Mouse (Mus musculus): ENCODE results near the gene Zcchc12. TPM values are rescaled to one million over a fixed set of nuclear protein-coding genes. Genes with fewer than 3 reads are reported as not detected.
A peak's percentile ranks its signal among the peaks of the same experiment; 100 is the strongest.

The Zcchc12 gene
- total RNA-seq (2021): 1 to 10 TPM; 2.4 to 3.4 TPM
- long read RNA-seq, experiment 1, partial matches to known transcripts: 2 of 11 reads
- long read RNA-seq, experiment 1, other reads (novel, unspliced or antisense): 6 of 11 reads
- long read RNA-seq, experiment 2, partial matches to known transcripts: 0 of 4 reads
- long read RNA-seq, experiment 2, other reads (novel, unspliced or antisense): 3 of 4 reads

DNA sequence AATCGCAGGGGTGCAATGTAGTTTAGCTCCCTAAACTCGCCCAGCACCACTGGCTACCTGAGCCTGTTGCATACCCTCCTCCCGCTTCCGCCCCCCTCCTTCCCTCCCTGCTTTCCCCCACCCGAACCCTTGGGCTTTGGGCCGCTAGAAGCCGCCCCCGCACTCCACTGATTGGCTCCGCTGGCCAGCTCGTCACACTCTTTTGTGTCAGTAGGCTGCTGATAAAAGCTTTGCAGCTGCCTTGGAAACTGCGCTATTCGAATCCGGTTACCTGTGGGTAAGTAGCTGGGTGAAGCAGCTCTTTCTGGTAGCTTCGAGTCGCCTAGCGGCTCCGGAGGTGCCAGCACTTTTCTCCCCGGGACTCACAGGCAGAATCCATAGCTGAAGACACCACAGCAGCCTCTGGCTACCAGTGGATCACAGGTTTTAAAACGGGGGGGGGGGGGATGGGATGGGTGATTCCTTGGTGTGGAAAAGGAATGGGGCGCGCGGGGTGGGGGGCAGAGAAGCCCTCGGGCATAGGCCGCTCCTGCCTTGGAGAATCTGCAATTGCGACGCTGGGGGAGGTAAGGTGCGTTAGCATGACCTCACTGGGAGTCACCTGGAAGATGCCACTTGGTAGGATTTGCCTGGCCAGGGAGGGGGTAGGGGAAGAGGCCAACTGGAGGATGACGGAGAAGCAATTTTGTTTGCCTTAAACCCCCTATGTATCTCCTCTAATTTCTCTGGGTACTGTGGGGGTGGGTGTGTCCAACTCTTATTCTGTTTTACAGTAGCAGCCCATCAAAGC, at the start of gene Zcchc12:
Gene Zcchc12 (plus strand): TSS at position 169 of the 790 bp plus-strand sequence.
- peak; percentile 20 to 44 for DNase-seq

DNA sequence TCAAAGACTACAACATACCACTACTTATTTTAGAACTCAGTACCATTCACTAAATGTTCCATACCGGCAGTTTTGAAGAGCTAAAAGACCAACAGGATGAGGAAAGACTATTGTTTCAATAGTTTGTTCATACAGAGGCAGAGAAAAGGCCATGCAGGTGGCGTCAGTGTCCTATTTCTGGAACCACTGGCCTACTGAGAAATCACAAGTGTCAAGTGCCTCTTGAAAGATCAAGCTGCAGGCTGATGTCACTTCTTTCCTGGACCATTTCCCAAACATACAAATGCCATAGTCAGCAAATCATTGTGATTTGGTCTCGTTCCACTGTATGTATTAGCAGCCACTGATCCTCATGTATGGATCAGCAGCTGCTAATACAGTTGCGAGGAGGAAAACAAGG, 49.0 kb upstream of the Zcchc12 start:
- no peak for DNase-seq

GRCm38 (mm10) chrX:36150100-36150499, 45.6 kb upstream of the Zcchc12 start:
- DNase-seq: no peak

DNA sequence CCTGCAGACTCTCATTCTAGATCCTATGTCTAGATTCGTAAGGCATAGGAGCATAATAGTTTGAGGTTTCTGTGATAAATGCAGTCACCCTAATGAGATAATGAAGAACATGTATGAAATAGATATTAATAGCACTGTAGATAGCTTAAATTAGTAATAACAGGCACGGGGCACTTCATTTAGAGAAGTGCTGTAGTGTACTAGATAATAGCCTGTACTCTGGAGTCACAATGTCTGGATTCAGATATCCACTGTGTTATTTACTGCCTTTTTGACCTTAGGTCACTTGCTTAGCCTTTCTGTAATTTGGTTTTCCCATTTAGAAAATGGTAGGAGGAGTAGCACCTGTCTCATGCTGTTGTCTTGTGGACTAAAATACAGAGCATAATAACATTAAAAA, 39.0 kb upstream of the Zcchc12 start:
- DNase-seq: no peak

- DNase-seq: no peak
These were observed 34.1 kb upstream of the Zcchc12 start for GRCm38 (mm10) chrX:36161567-36161966.

- DNase-seq: peak; percentile 50 to 73
These were observed 12.1 kb upstream of the Zcchc12 start for GRCm38 (mm10) chrX:36183625-36184024.

- DNase-seq: no peak
These were observed 9.7 kb upstream of the Zcchc12 start for GRCm38 (mm10) chrX:36186036-36186435.

DNA sequence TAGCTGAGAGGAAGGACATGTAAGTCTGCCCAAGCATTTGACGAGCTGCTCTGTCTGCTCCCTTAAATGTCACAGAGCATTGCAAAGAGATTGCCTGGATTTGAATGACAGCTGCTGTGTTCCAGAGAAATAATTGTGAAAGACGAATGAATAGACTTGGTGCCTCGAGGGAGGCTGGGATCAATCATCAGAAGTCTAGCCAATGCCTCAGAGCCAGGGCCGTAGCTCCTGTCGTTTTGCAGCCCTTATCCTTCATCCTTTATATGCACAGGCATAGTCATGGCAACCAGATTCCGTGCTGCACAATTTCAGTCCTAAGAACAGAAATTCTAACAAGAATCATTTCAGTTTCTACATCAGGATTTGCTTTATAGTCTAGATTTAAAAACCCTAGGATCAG, 9.3 kb upstream of the Zcchc12 start:
- DNase-seq: no peak

DNA sequence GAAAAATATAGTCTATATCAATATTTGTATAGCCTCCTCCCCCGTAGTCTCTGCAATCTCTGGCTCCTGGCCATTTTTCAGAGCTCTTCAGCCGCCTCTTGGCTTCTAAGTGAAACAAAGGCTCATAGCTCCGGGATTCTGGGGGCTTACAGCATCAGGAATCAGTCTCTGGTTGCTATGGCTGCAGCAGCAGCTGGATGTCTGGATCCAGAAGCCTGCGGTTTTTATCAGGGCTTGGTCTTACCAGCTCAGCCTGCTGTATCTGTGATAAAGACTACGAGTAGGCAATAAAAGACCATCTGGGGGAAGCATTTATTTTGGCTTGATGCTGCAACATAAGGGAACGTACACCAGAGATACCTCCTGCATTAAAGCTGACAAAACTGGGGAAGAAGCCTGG, 1.8 kb upstream of the Zcchc12 start:
- DNase-seq: no peak

GRCm38 (mm10) chrX:36209554-36209953, 13.8 kb downstream of the Zcchc12 start:
- DNase-seq: no peak

- DNase-seq: no peak
These were observed 15.5 kb downstream of the Zcchc12 start for GRCm38 (mm10) chrX:36211216-36211615.

DNA sequence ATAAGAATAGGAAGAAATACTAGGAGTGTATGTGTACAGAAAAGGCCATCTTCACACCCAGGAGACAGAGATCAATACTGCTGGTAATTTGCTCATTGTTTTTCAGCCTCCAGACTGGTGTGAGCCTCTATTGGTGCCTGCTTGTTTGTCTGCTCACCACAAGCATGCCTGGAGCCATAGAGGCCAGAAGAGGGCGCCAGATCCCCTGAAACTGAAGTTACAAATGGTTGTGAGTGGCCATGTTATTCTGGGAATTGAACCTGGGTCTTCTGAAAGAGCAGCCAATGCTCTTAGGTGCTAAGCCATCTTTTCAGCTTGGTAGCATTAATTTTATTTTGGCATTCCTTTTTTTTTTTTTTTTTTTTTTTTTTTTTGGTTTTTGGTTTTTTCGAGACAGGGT, 25.7 kb downstream of the Zcchc12 start:
- DNase-seq: no peak

- DNase-seq: peak; percentile 79 to 86
These were observed 30.1 kb downstream of the Zcchc12 start for GRCm38 (mm10) chrX:36225777-36226176.

GRCm38 (mm10) chrX:36226577-36226976, 30.9 kb downstream of the Zcchc12 start:
- peak; percentile 51 to 60 for DNase-seq

DNA sequence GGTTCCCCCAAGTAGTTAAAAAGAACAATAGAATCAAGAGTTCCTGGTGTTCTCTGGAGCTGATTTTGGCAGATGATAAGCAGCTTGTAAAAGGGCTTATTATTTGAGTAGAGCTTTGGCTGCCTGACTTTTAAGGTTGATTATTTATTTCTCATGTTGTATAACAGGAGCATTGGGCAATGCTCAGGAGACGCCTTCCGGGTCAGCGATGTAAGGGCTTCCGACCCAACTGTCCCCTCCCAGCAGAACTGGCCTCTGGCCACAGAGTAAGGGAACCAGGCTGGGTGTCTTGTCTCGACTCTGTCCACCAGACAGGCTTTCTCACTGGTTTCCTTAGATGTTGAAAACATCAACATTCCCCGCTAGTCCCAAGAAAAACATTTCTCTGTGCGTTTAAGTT, 33.2 kb downstream of the Zcchc12 start:
- peak in 1 of 2 experiments; percentile 19 for DNase-seq

DNA sequence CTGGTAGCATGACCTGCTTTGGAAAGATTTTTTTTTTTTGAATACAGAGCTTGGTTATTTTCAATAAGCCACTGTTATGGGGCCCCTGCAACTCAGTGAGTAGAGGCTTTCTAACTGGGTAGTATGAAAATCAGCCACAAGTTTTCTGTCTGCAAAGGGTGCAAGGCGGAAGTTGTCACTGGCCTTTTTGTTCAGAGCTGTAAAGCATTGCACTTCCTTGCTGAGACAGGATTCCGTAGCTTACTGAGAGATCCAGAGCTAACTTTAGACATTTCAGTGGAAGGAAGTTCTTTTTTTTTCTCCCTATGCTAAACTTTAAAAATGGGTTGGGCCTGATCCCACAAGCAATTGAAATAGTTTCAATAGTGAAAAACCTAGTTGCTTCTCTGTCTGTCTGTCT, 33.6 kb downstream of the Zcchc12 start:
- DNase-seq: no peak

DNA sequence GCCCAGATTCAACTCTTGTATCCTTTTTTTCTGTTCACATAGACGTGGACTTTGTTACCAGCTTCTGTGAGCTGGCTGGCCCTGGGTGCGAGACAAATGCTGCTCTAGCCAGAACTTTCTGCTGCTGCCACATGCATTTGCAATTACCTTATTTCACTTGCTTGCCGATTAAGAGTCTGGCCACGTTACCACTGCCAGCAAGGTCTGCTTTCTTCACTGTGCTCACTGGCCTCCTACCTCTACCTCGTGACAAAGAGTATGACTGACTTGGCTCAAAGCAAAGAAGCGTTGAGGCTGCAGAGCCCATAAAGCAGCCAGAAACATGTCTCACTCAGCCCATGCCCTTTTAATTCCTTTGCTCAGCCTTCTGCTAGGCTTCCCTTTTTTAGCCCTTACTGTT, 39.9 kb downstream of the Zcchc12 start:
- DNase-seq: no peak

Other genes with a start within 250 kb of the Zcchc12 start
- gene Il13ra1, start 83.8 kb upstream of the Zcchc12 start, total RNA-seq (2021): 10 to 100 TPM in 1 of 2 experiments, 1 to 10 TPM in 1; 7.1 to 13.8 TPM
- gene Lonrf3, start 132.4 kb downstream of the Zcchc12 start, total RNA-seq (2021): 1 to 10 TPM; 4.4 to 8.0 TPM
- gene Gm6268, start 205.4 kb downstream of the Zcchc12 start, total RNA-seq (2021): not detected